Mouse (Mus musculus) heart, adult 2 months (tissue): ENCODE measurements at regions not wholly inside any gene's neighbourhood (a gene's known extent, or its start where the extent isn't known, plus 50 kb on each side); places are given as distances from the start of the nearest gene placed in this dataset.

ENCODE experiments used
- CTCF ChIP-seq: fragments of 200-600 bp; IDR thresholded peaks from 2 replicates; pipeline ENCODE4 v1.8.1; 2022; ENCODE audit warnings: antibody characterized with exemption, mild to moderate bottlenecking, moderate library complexity
- EP300 ChIP-seq: fragments of 200-500 bp; IDR thresholded peaks from 2 replicates; pipeline ENCODE4 v1.6.1; 2011; ENCODE audit warnings: low read depth, low read length, control low read depth; ENCODE audit not compliant: insufficient read depth

DNA sequence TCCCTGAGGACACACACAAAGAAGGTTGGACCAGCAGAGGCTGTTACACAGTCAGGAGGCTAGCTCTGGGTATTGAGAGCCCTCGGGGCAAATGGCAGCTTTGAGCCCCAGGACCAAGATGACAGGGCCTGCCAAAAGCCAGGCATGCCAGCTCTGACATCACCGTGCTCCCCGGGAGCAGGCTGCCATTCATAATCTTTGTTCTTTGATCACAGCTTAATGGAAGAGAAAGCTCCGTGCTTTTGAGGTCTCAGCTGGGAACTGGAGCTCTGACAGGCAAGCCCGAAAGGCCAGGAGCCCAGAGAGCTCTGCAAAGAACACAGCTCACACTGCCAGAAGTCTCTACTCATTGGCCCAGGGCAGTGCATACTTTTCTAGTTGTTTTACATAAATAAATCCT, 150.7 kb downstream of the Klhl25 start:
- TF ChIP-seq CTCF: no peak
- TF ChIP-seq EP300: no peak
